Mouse (Mus musculus): ENCODE data around the gene Akt1. TPM values are rescaled to one million over a fixed set of nuclear protein-coding genes. Genes with fewer than 3 reads are reported as not detected.

Akt1 gene
- total RNA-seq, 1 experiment from 2014 or later, result 84.1 TPM

GRCm38 (mm10) chr12:112696806-112697425 is 22.2 kb upstream of the Akt1 start:
- no peak for ATAC-seq (replicated peaks in 1 of 2; ENCODE audit: insufficient read depth in 1 of 2, low FRiP score in 2 of 2, low TSS enrichment in 1 of 2, low read depth in 1 of 2, poor library complexity in 2 of 2, severe bottlenecking in 2 of 2)

- ATAC-seq (replicated peaks in 1 of 2; ENCODE audit: insufficient read depth in 1 of 2, low FRiP score in 2 of 2, low TSS enrichment in 1 of 2, low read depth in 1 of 2, poor library complexity in 2 of 2, severe bottlenecking in 2 of 2), result no peak
Measured at GRCm38 (mm10) chr12:112694127-112694475, 19.4 kb upstream of the Akt1 start.

GRCm38 (mm10) chr12:112693185-112694126 is 18.8 kb upstream of the Akt1 start:
- peak; percentile 81 to 91 for ATAC-seq (replicated peaks in 1 of 2; ENCODE audit: insufficient read depth in 1 of 2, low FRiP score in 2 of 2, low TSS enrichment in 1 of 2, low read depth in 1 of 2, poor library complexity in 2 of 2, severe bottlenecking in 2 of 2)

GRCm38 (mm10) chr12:112688458-112688857 is 13.8 kb upstream of the Akt1 start:
- ATAC-seq (replicated peaks in 1 of 2; ENCODE audit: insufficient read depth in 1 of 2, low FRiP score in 2 of 2, low TSS enrichment in 1 of 2, low read depth in 1 of 2, poor library complexity in 2 of 2, severe bottlenecking in 2 of 2), result peak; percentile 70 to 73

GRCm38 (mm10) chr12:112683351-112683750 is 8.7 kb upstream of the Akt1 start:
- no peak for ATAC-seq (replicated peaks in 1 of 2; ENCODE audit: insufficient read depth in 1 of 2, low FRiP score in 2 of 2, low TSS enrichment in 1 of 2, low read depth in 1 of 2, poor library complexity in 2 of 2, severe bottlenecking in 2 of 2)

GRCm38 (mm10) chr12:112679027-112679996 is 4.6 kb upstream of the Akt1 start:
- ATAC-seq (replicated peaks in 1 of 2; ENCODE audit: insufficient read depth in 1 of 2, low FRiP score in 2 of 2, low TSS enrichment in 1 of 2, low read depth in 1 of 2, poor library complexity in 2 of 2, severe bottlenecking in 2 of 2), result no peak

GRCm38 (mm10) chr12:112678555-112679026 is 3.9 kb upstream of the Akt1 start, which contains the start of gene Zbtb42:
Gene Zbtb42 (plus strand): TSS chr12:112678828.
- peak in 1 of 2 experiments; percentile 20; a peak in 1 of 4 replicates for ATAC-seq (replicated peaks in 1 of 2; ENCODE audit: insufficient read depth in 1 of 2, low FRiP score in 2 of 2, low TSS enrichment in 1 of 2, low read depth in 1 of 2, poor library complexity in 2 of 2, severe bottlenecking in 2 of 2)

GRCm38 (mm10) chr12:112677943-112678554 is 3.4 kb upstream of the Akt1 start:
- ATAC-seq (replicated peaks in 1 of 2; ENCODE audit: insufficient read depth in 1 of 2, low FRiP score in 2 of 2, low TSS enrichment in 1 of 2, low read depth in 1 of 2, poor library complexity in 2 of 2, severe bottlenecking in 2 of 2), result no peak

GRCm38 (mm10) chr12:112677076-112677475 is 2.4 kb upstream of the Akt1 start:
- no peak for ATAC-seq (replicated peaks in 1 of 2; ENCODE audit: insufficient read depth in 1 of 2, low FRiP score in 2 of 2, low TSS enrichment in 1 of 2, low read depth in 1 of 2, poor library complexity in 2 of 2, severe bottlenecking in 2 of 2)

- peak; percentile 49 to 60 for ATAC-seq (replicated peaks in 1 of 2; ENCODE audit: insufficient read depth in 1 of 2, low FRiP score in 2 of 2, low TSS enrichment in 1 of 2, low read depth in 1 of 2, poor library complexity in 2 of 2, severe bottlenecking in 2 of 2)
Measured at GRCm38 (mm10) chr12:112675245-112676035, 756 bp upstream of the Akt1 start.

- ATAC-seq (replicated peaks in 1 of 2; ENCODE audit: insufficient read depth in 1 of 2, low FRiP score in 2 of 2, low TSS enrichment in 1 of 2, low read depth in 1 of 2, poor library complexity in 2 of 2, severe bottlenecking in 2 of 2), result no peak
Measured at GRCm38 (mm10) chr12:112673576-112674091, 1.1 kb downstream of the Akt1 start.

- ATAC-seq (replicated peaks in 1 of 2; ENCODE audit: insufficient read depth in 1 of 2, low FRiP score in 2 of 2, low TSS enrichment in 1 of 2, low read depth in 1 of 2, poor library complexity in 2 of 2, severe bottlenecking in 2 of 2), result 0 out of 4 replicates have a peak, but pooled peaks of 1 of the 2 experiments have one; percentile 18
Measured at GRCm38 (mm10) chr12:112672744-112673575, 1.7 kb downstream of the Akt1 start.

GRCm38 (mm10) chr12:112671891-112672290 is 2.8 kb downstream of the Akt1 start:
- no peak for ATAC-seq (replicated peaks in 1 of 2; ENCODE audit: insufficient read depth in 1 of 2, low FRiP score in 2 of 2, low TSS enrichment in 1 of 2, low read depth in 1 of 2, poor library complexity in 2 of 2, severe bottlenecking in 2 of 2)

GRCm38 (mm10) chr12:112670718-112671393 is 3.8 kb downstream of the Akt1 start:
- no peak for ATAC-seq (replicated peaks in 1 of 2; ENCODE audit: insufficient read depth in 1 of 2, low FRiP score in 2 of 2, low TSS enrichment in 1 of 2, low read depth in 1 of 2, poor library complexity in 2 of 2, severe bottlenecking in 2 of 2)
